Mouse (Mus musculus): ENCODE data around the gene Slfn14.

GRCm38 (mm10) chr11:83291375-83292250 lies 5.1 kb upstream of the Slfn14 start:
- TF ChIP-seq POLR2A (IDR thresholded peaks at IDR 0.05; ENCODE audit: low read depth, low read length) (peak; percentile 80), CTCF (IDR thresholded peaks at IDR 0.05; ENCODE audit: borderline replicate concordance, insufficient read depth, low read length) (no peak)

Data from embryonic fibroblast, embryonic 13.5 days (primary cell).